Mouse (Mus musculus): ENCODE data around the gene Rcn3. TPM values are rescaled to one million over a fixed set of nuclear protein-coding genes. Genes with fewer than 3 reads are reported as not detected.
"Not testable (repeated sequence)": the region's sequence is repeated elsewhere in the genome, so short reads cannot be mapped to it uniquely, and the experiment has no call there.

The Rcn3 gene
- polyA plus RNA-seq, 1 experiment from 2014 or later: 176 TPM

- Histone ChIP-seq H3K4me1 (replicated peaks; ENCODE audit: control insufficient read depth, insufficient read depth) (no peaks in the 10 kb centered on the region), H3K9ac (ENCODE audit: low read length) (peak overlapping the region; percentile 35; the same call in 1 of the 2 replicates), H3K36me3 (ENCODE audit: control insufficient read depth, insufficient read depth, low read length) (peaks cover 18% of the 10 kb centered on the region; the same call in 1 of the 2 replicates), H3K4me2 (replicated peaks; ENCODE audit: low read depth) (no peak overlapping the region), H3K9me3 (ENCODE audit: control insufficient read depth, low read length) (no peaks in the 10 kb centered on the region), H3K27me3 (ENCODE audit: control insufficient read depth, insufficient read depth, low read length) (no peaks in the 10 kb centered on the region), H3K27ac (replicated peaks) (no peak overlapping the region; the same call in 1 of the 2 replicates), H3K4me3 (ENCODE audit: low read depth, low read length) (no peak overlapping the region)
- TF ChIP-seq CTCF (IDR thresholded peaks at IDR 0.05; ENCODE audit: low read depth) (no peak), EP300 (optimal IDR thresholded peaks at IDR 0.05) (no peak)
- DNase-seq (ENCODE audit: low spot score) (no peak), ATAC-seq (ENCODE audit: low FRiP score, low TSS enrichment) (no peak)
- 74% methylated on average over 8 of the region's 8 CpGs for WGBS
Observed at GRCm38 (mm10) chr7:45117566-45117965, 25.5 kb upstream of the Rcn3 start.

GRCm38 (mm10) chr7:45113476-45113875 is 21.5 kb upstream of the Rcn3 start:
- Histone ChIP-seq H3K9ac (ENCODE audit: low read length) (no peak overlapping the region), H3K4me1 (replicated peaks; ENCODE audit: control insufficient read depth, insufficient read depth) (no peaks in the 10 kb centered on the region), H3K4me3 (ENCODE audit: low read depth, low read length) (no peak overlapping the region), H3K36me3 (ENCODE audit: control insufficient read depth, insufficient read depth, low read length) (no peaks in the 10 kb centered on the region), H3K9me3 (ENCODE audit: control insufficient read depth, low read length) (no peaks in the 10 kb centered on the region), H3K27ac (replicated peaks) (no peak overlapping the region), H3K4me2 (replicated peaks; ENCODE audit: low read depth) (no peak overlapping the region), H3K27me3 (ENCODE audit: control insufficient read depth, insufficient read depth, low read length) (no peaks in the 10 kb centered on the region)
- no peak for ATAC-seq (ENCODE audit: low FRiP score, low TSS enrichment)
- no peak for TF ChIP-seq EP300 (optimal IDR thresholded peaks at IDR 0.05)
- no peak for TF ChIP-seq CTCF (IDR thresholded peaks at IDR 0.05; ENCODE audit: low read depth)
- WGBS: 61% methylated on average over 2 of the region's 2 CpGs
- DNase-seq (ENCODE audit: low spot score): no peak

- TF ChIP-seq CTCF (IDR thresholded peaks at IDR 0.05; ENCODE audit: low read depth): no peak
- TF ChIP-seq EP300 (optimal IDR thresholded peaks at IDR 0.05): no peak
- no peak overlapping the region for H3K27ac ChIP-seq (replicated peaks)
- no peak for ATAC-seq (ENCODE audit: low FRiP score, low TSS enrichment)
Observed at GRCm38 (mm10) chr7:45112529-45112928, 20.5 kb upstream of the Rcn3 start.

GRCm38 (mm10) chr7:45111940-45112339 is 19.9 kb upstream of the Rcn3 start:
- DNase-seq (ENCODE audit: low spot score) (no peak), ATAC-seq (ENCODE audit: low FRiP score, low TSS enrichment) (no peak)
- Histone ChIP-seq H3K4me2 (replicated peaks; ENCODE audit: low read depth) (no peak overlapping the region), H3K27me3 (ENCODE audit: control insufficient read depth, insufficient read depth, low read length) (no peaks in the 10 kb centered on the region), H3K4me1 (replicated peaks; ENCODE audit: control insufficient read depth, insufficient read depth) (no peaks in the 10 kb centered on the region), H3K4me3 (ENCODE audit: low read depth, low read length) (no peak overlapping the region), H3K36me3 (ENCODE audit: control insufficient read depth, insufficient read depth, low read length) (no peaks in the 10 kb centered on the region), H3K9ac (ENCODE audit: low read length) (no peak overlapping the region), H3K9me3 (ENCODE audit: control insufficient read depth, low read length) (no peaks in the 10 kb centered on the region), H3K27ac (replicated peaks) (no peak overlapping the region)
- TF ChIP-seq CTCF (IDR thresholded peaks at IDR 0.05; ENCODE audit: low read depth) (no peak), EP300 (optimal IDR thresholded peaks at IDR 0.05) (no peak)
- WGBS: 48% methylated on average over 2 of the region's 2 CpGs

More at GRCm38 (mm10) chr7:45112529-45112928, 20.5 kb upstream of the Rcn3 start:
- Histone ChIP-seq H3K9me3 (ENCODE audit: control insufficient read depth, low read length) (no peaks in the 10 kb centered on the region), H3K36me3 (ENCODE audit: control insufficient read depth, insufficient read depth, low read length) (no peaks in the 10 kb centered on the region), H3K27me3 (ENCODE audit: control insufficient read depth, insufficient read depth, low read length) (no peaks in the 10 kb centered on the region), H3K4me1 (replicated peaks; ENCODE audit: control insufficient read depth, insufficient read depth) (no peaks in the 10 kb centered on the region), H3K4me2 (replicated peaks; ENCODE audit: low read depth) (no peak overlapping the region), H3K9ac (ENCODE audit: low read length) (no peak overlapping the region), H3K4me3 (ENCODE audit: low read depth, low read length) (no peak overlapping the region)
- DNase-seq (ENCODE audit: low spot score): no peak
- WGBS: 51% methylated on average over 3 of the region's 3 CpGs

GRCm38 (mm10) chr7:45110089-45110488 is 18.1 kb upstream of the Rcn3 start:
- not testable (repeated sequence) for H3K9ac ChIP-seq (ENCODE audit: low read length); H3K27me3 ChIP-seq (ENCODE audit: control insufficient read depth, insufficient read depth, low read length); DNase-seq (ENCODE audit: low spot score); H3K27ac ChIP-seq (replicated peaks); H3K9me3 ChIP-seq (ENCODE audit: control insufficient read depth, low read length); H3K4me1 ChIP-seq (replicated peaks; ENCODE audit: control insufficient read depth, insufficient read depth); H3K4me2 ChIP-seq (replicated peaks; ENCODE audit: low read depth); H3K36me3 ChIP-seq (ENCODE audit: control insufficient read depth, insufficient read depth, low read length); ATAC-seq (ENCODE audit: low FRiP score, low TSS enrichment); H3K4me3 ChIP-seq (ENCODE audit: low read depth, low read length)
- WGBS: 88% methylated on average over 4 of the region's 4 CpGs

GRCm38 (mm10) chr7:45107052-45107645 is 15.1 kb upstream of the Rcn3 start:
- Histone ChIP-seq H3K4me2 (replicated peaks; ENCODE audit: low read depth) (no peak overlapping the region), H3K36me3 (ENCODE audit: control insufficient read depth, insufficient read depth, low read length) (no peaks in the 10 kb centered on the region), H3K27me3 (ENCODE audit: control insufficient read depth, insufficient read depth, low read length) (no peaks in the 10 kb centered on the region), H3K4me3 (ENCODE audit: low read depth, low read length) (no peak overlapping the region), H3K27ac (replicated peaks) (no peak overlapping the region), H3K4me1 (replicated peaks; ENCODE audit: control insufficient read depth, insufficient read depth) (peaks cover 3% of the 10 kb centered on the region; the same call in 1 of the 2 replicates), H3K9ac (ENCODE audit: low read length) (no peak overlapping the region), H3K9me3 (ENCODE audit: control insufficient read depth, low read length) (no peaks in the 10 kb centered on the region)
- DNase-seq (ENCODE audit: low spot score) (no peak), ATAC-seq (ENCODE audit: low FRiP score, low TSS enrichment) (no peak)
- no peak for TF ChIP-seq CTCF (IDR thresholded peaks at IDR 0.05; ENCODE audit: low read depth)
- TF ChIP-seq EP300 (optimal IDR thresholded peaks at IDR 0.05): no peak
- 69% methylated on average over 5 of the region's 5 CpGs for WGBS
